Mouse (Mus musculus) cortical plate, adult 2 months (tissue): ENCODE measurements around the gene Sall1.

Experiments
- CTCF ChIP-seq: fragments of 200-500 bp; IDR thresholded peaks from 2 replicates; pipeline ENCODE4 v1.5.1; 2011; ENCODE audit warnings: mild to moderate bottlenecking, control low read depth, low read length; ENCODE audit not compliant: insufficient read depth; ENCODE audit errors: extremely low read depth
- POLR2A ChIP-seq: fragments of 200-500 bp; IDR thresholded peaks from 2 replicates; pipeline ENCODE4 v1.6.1; 2011; ENCODE audit warnings: mild to moderate bottlenecking, low read length, control low read depth; ENCODE audit not compliant: insufficient read depth; ENCODE audit errors: extremely low read depth

DNA sequence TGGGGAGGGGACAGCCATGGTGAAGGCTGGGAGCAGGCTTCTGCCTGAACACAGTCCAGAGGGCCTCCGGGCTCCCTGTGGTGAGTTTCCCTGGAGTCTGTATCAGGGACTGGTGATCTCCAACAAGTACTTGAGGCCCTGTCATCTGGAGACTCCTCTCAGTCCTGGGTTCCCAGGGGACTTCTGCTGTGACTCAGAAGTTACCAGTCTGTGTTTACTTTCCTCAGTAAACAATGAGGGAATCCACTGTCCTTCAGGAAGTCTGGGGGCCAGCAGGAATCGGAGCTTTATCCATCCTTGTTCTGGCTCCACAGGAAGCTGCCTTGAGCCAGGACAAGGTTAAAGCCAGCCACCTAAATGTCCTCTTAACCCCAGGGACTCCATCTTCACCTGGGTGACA is 41.8 kb downstream of the Sall1 start:
- TF ChIP-seq POLR2A (no peak), CTCF (no peak)
